Mouse (Mus musculus) frontal cortex, adult (tissue): ENCODE results near the gene Gdf1.
A peak's percentile ranks its signal among the peaks of the same experiment; 100 is the strongest.

Source experiments
- ATAC-seq: cut with Nextera tagmentation; 2 replicates; pipeline ENCODE4 v1.9.2; 2017; ENCODE audit warnings: mild to moderate bottlenecking, moderate library complexity, mixed read lengths; ENCODE audit not compliant: low TSS enrichment

Gene Gdf1

DNA sequence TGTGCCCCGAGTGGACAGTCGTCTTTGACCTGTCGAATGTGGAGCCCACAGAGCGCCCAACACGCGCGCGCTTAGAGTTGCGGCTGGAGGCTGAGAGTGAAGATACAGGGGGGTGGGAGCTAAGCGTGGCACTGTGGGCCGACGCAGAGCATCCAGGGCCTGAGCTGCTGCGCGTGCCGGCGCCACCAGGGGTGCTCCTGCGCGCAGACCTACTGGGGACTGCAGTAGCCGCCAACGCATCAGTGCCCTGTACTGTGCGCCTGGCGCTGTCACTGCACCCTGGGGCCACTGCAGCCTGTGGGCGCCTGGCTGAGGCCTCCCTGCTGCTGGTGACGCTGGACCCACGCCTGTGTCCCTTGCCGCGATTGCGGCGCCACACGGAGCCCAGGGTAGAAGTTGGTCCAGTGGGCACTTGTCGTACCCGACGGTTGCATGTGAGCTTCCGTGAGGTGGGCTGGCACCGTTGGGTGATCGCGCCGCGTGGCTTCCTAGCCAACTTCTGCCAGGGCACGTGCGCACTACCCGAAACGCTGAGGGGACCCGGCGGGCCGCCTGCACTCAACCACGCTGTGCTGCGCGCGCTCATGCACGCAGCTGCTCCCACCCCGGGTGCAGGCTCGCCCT is 1.2 kb downstream of the Gdf1 start:
- ATAC-seq, result peak; percentile 56

DNA sequence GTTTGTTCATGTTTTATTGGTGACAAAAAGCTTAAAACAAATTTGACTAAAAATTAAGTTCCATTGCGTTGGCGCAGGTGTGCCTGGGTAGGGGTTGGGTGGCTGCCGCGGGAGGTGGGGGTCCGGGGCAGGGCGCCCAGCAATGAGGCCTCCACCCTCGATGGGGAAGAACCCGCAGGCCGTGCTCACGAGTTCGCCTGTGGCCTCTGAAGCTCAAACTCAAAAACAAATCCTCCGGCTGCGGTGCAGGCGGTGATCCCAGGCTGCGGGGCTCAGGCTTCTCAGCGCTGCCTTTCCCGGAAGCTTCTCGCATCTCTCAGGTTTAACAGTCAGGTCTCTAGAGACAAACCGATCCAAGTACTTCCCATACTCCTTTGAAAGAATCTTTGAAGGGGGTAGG is 1.9 kb downstream of the Gdf1 start:
- no peak for ATAC-seq

DNA sequence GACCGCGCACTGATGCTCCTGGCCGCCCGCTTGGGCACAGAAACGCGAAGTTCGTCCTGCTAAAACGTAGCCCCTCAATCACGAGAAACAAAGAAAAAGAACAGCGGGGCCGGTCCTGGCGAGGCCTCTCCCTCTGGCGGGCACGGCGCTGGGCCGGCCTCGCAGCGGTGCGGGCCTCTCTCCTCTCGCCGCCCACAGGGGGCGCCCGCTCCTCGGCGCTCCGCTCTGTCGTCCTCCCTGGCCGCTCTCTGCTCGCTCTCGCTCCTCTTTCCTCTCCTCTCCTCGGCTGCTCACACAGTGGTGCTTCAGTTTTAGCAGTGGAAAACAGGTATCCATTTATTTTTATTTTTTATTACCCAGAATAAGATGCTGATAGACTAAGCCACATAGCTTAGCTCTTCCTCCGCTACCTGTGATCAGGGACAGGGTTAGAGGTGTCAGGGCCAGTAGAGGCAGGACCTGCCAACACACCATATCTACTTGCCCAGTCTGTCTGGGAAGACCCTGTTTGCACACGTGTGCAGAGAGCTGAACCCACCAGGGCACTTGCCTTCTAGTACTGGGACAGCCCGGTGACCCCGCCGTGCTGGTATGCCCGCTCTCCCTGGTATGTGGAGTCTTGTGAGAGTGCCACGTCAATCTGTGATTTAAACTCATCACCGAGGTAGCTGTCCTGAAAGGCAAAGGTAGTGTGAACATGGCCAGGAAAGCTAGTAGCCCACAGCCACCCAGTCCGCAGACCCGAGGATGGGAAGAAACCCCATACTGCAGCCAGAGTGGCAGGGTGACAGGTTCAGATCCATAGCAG is 2.7 kb downstream of the Gdf1 start:
- peak; percentile 63 for ATAC-seq

DNA sequence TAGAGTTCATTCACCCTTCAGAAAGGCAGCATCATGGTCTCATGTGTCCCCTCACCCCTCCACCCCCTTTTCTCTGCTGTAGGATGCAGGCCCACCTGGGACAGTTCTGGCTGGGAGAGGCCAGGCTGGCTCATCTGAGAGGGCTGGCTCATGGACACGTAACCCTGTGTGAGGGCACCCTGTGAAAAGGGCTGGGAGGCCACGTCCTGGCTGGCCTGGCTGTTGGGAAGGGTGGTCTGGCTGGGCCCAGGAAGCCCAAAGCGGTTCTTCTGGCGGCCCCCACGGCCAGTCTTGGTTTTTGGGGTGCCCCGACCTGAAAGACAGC is 3.2 kb downstream of the Gdf1 start:
- no peak for ATAC-seq

DNA sequence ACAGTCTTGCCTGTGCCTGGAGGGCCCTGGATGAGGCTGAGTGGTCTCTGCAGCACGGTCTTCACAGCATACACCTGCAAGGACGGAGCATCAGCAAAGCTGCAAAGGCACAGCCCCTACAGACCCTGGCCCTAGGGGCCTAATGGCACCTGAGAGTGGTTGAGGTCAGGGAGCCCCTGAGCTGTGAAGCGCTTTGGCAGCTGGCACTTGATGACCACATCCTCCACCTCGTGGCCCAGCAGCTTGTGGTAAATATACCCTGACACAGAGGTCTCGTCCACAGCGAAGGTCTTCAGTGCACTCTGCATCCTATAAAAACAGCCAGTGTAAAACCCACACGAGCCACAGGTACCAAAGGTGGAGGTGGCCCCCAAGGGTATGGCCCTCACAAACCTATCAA is 9.3 kb downstream of the Gdf1 start:
- no peak for ATAC-seq

DNA sequence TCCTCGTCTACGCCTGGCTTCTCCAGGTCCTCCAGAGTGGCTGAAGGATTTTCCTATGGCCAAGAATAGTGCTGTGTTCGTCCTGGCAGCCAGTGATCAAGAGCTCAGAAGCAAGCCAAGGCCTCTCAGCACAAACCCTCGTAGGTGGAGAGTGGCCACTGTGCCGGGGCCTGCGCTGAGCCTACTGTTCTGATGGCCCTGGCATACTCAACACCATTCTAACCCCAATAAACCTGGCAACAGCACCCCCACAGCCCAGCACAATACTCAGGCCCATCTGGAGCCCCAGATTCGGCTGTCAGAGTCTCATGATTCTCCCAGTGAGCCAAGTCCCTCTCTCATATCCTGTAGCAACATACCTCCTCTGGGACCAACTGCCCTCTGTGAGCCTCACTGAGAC is 11.0 kb downstream of the Gdf1 start:
- peak; percentile 27; the same call in 1 of the 2 replicates for ATAC-seq

DNA sequence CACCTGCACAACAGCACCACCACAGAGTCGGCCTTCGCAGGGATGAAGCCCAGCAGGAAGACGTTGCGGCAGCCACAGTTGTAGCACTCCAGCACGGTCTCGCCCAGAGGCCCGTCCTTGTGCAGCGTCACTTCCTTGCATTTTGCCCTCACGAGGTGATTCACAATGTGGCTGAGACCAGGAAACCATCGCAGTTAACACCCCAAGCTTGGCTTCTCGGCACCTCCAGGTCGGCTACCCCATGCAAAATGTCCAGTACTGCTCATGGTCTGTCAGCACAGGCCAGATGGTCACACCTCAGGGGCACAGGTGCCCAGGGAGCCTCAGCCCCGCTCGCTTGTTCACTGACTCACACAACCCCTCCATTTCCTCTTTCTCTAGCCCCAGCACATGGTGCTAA is 12.4 kb downstream of the Gdf1 start:
- no peak for ATAC-seq

DNA sequence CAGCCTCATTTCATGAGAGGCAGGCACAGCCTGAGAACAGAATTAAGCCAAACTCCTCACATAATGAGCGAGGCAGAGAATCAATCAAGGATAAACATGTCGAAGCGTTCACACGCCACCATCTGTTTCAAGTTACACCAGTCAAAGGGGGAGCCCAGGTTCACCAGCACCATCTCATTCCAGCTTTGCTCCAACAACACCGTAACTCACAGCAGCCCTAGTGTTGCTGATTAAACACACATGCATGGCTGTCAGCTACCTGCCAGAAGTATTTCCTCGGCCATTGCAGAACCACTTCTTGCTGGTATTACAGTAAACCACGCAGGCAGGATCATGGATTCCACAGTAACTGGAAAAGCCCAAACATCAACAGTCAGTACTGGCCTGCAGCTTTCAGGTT is 13.5 kb downstream of the Gdf1 start:
- no peak for ATAC-seq

DNA sequence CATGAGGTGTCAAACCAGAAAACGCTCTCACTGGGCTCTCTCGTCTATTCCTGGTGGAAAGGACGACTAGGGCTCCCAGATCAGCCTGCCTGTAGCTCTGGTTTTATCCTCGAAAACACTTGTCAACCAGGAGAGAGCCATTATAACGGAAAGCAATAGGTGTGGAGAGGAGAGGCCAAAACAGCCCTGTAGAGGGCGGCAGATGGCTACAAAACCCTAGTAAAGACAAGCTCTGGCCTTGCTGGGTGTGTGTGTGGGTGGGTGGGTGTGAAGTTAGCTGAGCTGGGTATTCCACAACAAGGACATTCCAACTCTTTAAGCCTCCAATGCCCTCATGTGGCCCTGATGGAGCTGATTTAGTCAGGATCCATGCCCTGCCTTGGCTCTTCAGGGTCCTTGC is 14.1 kb downstream of the Gdf1 start:
- peak; percentile 66 for ATAC-seq

DNA sequence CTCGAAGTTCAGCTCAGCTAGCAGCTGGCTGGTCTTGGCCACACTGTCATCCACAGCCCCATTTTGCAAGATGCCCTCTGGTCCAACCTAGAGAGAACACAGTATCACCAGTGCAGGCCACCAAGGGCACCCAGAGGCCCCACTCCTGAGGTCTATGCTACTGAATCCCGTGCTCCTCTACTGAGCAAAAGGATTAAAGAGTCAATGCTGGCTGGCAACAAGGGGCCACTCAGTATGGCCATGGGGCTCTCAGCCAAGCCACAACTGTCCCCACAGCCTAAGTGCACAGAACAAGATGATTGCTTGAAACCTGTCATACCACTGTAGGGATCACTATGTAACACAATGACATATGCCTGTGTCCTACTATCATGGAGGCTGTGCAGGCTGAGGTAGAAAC is 14.7 kb downstream of the Gdf1 start:
- no peak for ATAC-seq

DNA sequence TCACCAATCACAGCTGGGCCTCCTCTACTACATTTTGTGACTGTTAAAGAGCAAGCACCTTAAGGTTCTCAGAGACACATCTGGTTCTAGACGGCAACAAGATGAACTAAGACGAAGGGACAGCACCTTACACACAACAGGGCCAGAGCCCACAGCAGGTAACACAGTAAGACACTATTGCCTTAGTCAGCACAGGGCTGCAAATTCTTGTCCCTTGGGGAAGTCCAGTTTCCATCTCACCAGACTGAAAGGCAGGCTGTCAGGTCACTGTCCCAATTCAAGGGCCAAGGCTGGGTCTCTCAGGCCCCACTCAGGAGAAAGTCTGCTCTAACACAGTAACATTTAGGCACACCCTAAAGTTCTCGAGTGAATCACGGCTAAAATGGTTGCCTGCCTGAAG is 17.8 kb downstream of the Gdf1 start:
- no peak for ATAC-seq

DNA sequence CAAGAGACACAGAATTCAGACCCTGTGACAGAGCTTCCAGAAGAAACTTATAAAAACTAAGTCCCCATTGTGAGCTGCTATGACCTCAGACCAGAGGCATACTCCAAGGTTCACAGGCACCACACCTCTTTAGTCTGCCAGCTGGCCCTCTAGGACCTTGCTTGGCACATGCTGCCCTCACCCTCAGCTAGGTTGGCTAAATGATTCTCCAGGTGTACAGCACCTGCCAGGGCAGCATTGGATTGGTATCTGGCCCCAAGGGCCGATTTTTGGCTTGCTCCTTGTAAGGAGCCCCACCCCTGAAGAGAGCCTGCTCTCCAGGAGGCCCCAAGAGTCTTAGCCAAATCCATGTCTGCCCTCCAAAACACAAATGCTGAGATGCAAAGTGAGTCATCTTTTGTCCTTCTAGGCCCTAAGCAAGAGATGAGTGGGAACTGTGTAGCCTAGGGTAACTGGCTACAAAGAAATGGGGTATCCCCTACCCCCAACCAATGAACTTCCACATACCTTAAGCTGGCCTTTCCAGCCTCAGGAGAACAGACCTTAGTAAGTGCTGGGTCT is 18.3 kb downstream of the Gdf1 start:
- ATAC-seq, result no peak

DNA sequence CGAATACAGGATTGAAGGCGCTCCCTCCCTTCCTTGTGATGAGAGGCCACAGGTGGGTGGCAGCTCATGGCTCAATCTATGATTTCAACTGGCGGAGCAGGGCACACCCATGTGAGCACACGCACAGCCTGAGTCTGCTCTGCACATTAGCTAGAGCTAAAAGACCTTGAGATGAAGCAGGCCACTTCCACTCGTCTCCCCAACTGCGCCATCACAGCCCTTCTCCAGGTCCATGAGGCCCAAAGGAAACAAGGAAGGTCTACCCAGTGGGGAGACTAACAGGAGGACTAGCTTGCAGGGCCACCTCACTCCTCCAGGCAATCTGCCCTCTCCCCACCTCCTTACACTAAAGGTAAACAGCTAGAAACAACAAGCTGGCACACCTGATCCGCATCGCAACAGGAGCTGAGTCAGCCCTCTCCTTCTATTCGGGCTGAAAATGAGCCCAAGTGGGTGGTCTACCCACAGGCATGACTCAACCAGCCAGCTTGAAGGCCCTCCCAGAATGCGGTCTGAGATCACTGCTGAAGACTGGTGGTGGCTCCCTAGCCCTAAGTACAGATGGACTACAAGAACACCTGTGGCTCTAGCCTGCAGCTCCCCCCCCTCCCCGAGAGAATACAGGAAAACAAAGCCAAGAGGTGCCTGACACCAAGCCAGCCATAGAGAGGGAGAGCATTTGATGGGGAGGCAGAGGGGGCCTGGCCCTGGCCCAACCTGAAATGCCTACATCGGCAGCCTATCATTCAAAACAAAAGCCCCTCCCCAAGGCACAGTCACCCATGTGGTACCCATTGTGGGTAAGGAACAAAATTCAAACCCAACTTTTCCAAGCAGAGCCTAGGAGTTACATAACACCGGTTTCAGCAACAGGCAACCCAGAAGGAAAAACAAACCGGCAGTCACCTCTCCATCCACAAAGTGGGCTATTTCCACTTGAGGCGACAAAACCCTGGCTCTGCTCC is 21.7 kb downstream of the Gdf1 start:
- ATAC-seq, result no peak

DNA sequence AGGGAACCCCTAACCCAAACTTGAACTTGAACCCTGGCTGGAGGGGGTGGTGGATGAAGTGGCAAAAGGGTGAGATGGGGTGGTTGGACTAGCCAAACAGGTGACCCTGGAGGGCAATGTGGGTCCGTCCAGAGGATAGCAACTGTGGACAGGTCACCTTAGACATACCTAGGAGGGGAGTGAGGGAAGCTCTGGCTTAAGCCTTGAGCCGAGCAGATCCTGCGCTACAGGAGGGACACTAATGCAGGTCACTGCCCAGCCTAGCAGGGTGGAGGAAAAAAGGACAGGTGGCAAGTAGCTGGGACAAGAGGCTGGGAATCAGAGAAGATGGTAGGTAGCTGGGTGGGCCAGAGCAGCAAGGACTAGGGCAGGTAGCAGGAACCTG is 22.4 kb downstream of the Gdf1 start:
- ATAC-seq, result no peak

DNA sequence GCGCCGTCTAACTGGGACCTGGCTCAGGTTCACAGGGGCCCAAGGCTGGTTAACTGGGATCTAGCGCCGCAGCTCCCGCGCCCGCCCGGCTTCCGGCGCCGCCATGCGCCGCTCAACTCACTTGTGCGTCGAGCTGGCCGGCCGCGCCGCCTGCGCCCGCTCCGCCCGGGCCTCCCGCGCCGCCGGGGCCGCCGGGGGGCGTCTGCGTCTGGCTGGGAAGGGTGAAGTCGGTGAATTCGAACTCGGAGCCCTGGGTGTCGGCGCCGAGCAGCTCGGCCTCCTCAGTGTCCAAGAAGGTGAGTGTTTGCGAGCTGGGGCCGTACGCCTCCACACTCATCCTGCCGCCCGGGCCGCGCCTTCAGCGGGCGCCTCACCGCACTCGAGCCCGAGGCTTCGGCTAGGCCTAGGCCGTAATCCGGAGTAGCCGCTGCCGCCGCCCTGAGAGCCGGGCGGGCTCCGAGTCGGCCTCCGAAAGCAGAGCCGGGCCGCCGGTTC is 23.1 kb downstream of the Gdf1 start:
- ATAC-seq, result 0 out of 2 replicates have a peak, but pooled peaks have one; percentile 0

DNA sequence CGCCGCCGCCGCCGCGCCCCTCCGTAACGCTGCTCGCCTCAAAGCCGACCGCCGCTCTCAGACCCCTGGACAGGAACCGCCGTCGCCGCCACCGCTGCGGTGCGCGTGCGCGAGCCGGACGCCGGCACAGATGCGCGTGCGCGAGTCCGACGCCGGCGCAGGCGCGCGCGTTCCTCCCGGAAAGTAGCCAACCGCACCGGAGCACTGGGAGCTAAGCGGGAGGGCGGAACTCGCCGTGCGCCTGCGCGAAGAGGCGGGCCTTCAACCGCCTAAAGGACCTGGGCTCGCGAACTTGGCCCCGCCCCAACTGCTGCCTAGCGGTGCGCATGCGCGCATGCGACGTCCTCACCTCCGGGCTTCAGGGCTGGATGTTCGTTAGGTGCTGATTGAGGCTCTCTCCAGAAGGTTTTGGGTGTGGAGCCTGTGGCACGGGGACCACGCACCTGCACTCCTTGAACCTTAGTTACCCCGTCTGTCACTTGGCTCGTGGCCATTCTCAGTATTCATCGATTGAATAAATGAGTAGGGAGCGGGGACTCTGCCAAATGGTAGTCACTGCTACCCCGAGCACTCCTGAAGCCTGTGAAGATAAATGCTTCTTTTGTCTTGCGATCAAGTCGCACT is 23.7 kb downstream of the Gdf1 start, which contains the start of gene Upf1:
TSS of gene Upf1 (minus strand) at position 85 of the 624 bp plus-strand sequence.
- ATAC-seq, result peak; percentile 72

DNA sequence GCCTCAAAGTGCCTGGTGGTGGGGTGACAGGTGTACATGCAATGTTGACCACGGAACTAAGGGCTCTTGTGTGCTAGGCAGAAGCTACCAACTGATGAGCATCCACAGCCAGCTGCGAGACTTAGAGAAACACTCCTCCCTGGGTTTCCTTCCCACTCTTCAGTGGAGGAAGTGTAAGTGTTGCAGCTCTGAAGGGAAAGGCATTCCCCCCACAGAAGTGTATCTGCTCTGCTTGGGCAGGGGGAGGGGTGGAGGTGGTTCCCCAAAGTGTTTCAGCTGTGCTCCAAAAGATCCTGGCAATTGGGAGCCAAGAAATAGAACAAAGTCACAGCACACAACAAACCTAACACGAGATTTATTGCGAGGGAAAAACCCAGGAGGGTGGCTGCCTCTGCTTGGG is 24.4 kb downstream of the Gdf1 start:
- ATAC-seq, result peak; percentile 77

DNA sequence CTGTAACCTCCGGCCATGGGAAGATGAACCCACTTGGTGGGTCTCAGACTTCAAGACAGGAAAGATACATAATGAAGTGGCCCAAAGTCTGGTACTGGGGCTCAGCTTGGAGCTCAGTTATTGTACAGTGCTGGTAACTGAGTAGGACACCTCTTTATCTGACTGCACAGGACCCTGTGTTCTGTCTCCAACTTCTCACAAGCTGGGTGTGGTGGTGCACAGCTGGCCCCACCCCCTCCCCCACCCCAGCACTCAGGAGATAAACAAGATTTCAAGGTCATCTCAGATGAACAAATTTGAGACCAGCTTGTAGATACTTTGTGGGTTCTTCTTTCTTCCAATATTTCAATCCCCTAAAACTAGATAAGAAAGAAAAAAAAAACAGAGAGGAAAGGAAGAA is 26.5 kb downstream of the Gdf1 start:
- no peak for ATAC-seq

DNA sequence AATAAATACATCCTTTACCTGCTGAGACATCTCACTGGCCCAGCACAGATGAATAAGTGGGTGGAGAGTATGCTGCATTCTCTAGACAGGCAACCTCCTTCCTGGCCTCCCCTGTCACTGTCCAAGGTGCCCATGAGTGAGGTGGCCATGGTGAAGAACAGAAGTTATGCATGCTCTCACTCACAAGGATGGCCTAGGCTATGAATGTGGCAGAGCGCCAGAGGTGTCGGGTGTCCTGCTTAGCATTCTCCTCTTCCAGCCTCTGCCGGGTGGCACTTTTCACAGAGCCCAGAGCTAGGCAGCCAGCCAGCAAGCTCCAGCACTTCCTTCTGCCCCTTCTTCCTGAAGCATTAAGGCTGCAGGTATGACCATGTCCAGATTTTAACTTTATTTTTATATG is 29.8 kb downstream of the Gdf1 start:
- no peak for ATAC-seq

DNA sequence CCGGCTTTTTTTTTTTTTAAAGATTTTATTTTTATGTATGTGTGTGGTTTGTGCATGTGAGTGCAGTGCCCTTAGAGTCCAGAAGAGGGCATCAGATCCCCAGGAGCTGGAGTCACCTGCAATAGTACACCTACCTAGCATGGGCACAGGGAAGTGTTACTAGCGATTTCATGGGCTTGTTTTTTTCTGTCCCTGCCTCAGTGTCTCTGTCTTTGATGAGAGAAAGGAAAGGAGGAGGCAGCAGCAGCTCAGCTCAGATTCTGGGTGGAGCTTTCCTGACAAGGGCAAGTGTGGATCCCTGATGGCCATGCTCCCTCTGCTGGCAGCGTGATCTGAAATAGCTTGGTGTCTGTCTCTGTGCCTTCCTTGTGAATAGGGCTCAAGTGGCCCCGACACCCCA is 31.2 kb downstream of the Gdf1 start:
- no peak for ATAC-seq

DNA sequence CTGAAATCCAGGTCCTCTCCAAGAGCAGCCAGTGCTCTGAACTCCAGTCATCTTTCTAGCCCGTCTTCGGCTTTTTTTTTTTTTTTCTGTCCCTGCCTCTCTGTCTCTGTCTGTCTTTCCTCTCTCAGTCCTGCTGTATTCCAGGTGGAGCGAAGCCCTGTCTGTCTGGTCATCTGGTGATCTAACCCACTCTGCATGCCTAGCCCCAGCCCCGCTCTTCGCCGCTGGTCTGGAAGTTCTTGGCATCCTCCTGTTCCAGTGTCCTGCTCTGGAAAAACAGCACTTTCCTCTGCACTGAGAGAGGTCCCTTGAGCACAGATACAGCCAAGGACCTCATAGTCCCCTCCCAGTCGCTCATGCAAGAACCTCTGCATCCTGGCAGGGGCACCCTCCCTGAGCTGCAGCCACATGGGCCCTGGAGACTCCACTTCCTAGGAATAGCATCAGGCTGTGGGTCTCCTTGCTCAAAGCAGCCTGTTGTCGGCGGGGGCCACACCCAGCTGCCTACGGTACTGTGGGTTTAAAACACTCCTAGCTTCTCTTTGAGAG is 31.9 kb downstream of the Gdf1 start:
- ATAC-seq, result no peak
